Mouse (Mus musculus) cerebellum, adult 18-20 months (tissue): ENCODE results near the gene Snrnp35.
A peak's percentile ranks its signal among the peaks of the same experiment; 100 is the strongest.

Experiments
- DNase-seq, 2 experiments: peaks; one replicate each; pipeline ENCODE4 v3.0.0; 2021

Gene Snrnp35

DNA sequence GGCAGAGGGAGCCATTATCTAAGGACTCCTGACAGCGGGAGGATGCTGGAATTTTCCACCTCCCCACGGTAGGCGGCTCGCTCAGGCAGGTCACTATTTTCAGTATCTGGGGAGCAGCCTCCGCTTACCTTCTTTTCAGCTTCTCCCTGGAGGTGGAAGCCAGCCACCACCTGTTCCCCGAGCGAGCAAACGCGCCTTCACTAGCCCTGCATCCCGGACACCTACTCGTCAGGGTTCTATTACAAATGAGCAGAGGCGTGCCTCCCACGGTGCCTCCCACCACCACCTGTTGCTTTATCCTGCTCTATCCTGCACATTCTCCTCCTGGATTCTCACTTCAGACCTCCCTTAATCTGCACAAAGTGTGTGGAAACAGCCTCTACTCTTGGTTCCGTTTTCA lies 20.8 kb downstream of the Snrnp35 start:
- no peak for DNase-seq

DNA sequence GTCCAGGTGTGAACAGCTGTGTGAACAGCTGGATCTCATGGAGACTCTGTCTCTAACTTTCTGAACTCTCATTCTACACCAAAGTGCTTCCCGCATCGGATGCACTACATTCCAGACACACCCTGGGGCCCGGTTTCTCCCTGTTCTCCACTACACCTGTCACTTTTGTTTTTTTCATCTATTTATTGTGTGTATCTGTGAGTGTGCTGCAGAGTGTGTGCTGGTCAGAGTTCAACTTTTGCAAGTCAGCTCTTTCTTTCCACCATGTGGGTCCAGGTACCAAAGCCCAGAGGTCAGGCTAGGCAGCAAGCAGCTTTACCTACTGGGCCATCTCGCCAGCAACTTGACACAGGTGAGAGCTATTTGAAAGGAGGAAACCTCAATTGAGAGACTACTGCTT lies 22.3 kb downstream of the Snrnp35 start:
- DNase-seq, result no peak

DNA sequence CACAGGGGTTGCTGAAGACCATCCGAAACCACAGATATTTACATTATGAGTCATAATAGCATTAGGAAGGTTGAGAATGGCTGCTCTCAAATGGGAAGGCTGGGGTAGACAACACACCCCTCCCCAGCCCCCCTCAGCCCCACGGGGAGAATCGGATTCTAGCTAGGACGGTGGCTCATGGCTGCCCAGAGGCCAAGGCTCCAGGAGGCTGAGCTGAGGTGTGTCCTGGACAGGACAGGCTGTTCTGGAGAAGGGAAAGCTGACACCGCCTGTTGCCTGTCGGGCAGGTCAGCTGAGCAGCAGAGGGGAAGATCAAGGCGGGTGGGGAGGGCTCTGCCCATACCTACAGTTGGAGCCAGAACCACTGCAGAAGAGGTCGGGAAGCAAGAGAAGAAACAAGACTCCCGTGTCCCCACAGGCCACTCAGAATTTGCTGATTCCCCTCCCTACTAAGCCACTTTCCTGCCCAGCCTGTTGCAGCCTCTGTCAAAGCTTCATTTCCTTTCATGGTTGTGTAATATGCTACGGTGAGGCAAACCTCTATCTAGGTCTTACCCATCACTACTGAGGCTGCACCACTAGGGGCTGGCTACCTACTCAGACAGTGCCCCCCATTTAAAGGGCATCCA lies 23.9 kb downstream of the Snrnp35 start:
- DNase-seq, result no peak

DNA sequence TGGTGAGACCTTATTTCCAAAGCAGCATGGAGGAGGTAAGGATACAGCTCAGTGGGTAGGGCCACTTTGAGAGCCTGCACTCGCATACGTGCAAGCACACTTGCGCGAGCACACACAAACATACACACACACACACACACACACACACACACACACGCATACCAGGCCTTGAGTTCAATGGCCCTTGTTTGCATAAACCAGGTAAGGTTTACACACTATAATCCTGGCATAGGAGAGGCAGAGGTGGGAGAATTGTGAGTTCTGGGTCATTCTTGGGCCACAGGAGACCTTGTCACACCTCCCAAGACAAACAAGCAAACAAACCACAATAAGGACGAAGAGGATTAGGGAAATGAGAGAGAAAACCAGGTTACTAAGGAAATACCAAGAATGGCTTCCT lies 26.3 kb downstream of the Snrnp35 start:
- DNase-seq, result no peak

DNA sequence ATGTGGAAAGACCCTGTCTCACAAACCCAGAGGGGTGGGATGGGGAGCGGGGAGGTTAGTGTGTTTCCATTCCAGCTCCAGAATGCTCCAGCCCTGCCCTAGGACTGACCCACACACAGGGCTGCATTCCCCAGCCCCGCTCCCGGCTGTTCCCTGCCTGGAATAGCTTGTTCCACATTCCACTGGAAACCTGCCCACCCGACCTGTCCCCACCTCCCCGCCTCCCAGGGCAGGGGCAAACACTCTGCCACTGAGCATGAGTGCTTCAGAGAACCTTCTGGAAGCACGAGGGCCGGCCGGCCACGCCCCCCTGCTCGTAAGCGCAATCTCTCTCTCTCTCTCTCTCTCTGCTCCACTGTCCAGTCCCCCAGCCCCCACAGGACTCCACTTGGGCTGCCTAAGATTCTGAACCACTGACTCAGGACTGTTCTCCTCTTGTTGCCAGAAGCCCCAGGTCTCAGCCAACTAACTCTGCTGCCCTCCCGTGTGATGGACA lies 26.9 kb downstream of the Snrnp35 start:
- no peak for DNase-seq

DNA sequence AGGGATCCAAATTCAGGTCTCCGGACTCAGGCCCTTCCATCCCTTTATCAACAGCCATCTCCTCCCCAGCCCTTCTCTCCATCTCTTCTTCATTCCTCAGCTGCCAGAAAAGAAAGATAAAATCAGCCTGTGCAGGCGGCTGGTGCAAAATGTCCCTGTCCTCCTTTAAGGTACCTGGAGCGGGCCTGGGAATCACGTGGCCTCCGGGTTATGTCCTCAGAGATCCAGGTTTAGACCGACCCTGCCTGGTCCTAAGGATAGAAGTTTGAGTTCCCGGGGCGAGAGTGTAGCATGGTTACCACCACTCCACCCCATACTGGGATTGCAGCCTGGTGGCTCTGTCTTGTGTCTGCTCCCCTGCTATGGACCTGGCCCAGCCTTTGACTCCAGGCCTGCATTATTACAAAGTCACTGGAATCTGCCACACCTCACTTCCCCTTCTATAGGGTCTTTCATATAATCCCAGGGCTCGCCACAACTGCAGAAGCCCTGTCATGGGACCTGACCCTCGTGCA lies 27.7 kb downstream of the Snrnp35 start:
- DNase-seq, result no peak

DNA sequence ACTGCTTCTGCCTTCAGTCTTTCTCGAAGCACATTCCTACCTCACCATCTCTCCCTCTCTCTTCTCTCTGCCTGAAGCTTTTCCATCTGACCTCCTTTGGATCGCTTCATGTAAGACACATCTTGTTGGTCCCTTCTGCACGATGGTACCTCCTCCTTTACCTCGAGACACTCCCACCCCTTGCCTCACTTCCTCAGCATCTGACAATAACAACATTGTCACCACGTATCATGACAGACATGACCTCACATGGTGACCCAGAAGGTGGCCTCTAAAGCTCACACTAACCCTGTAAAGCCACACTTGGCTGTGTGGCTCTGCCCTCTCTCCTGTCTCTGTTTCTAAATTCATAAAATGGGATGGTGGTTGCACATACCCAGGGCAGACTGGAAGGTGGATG lies 32.9 kb downstream of the Snrnp35 start:
- no peak for DNase-seq

DNA sequence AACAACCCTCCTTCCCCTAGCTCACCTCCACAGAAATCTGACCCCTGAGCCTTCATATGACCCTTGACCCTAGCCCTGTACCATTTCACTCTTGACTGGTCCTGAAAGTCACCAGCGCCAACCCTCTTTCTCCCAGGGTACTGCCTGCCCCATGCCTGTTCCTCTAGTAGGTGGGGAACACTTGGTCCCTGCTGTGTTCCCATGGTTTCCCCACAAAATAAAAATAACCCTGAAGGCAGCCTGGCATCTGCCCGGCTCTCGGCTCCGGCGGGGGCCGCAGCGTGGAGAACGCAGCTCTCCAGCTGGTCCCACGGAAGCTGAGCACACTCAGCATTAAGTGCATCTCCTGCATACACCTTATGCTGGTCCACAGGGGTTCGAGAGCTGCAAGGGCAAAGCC lies 35.7 kb downstream of the Snrnp35 start:
- DNase-seq, result no peak

DNA sequence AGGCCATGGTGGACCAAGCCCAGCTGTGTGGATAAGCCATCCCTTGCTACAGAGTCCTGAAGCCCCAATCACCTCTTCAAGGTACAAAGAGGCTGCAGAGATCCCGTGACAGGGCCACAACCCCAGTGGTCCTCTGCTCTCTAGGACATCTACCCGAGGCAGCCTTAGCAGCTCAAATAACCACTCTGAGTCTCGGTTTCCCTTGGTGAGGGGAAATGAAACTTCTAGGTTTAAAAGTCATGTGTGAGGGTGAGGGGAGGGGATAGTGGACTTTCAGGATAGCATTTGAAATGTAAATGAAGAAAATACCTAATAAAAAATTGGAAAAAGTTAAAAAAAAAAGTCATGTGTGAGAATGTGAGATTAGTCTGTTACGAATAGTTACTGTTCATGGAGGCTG lies 38.7 kb downstream of the Snrnp35 start:
- no peak for DNase-seq

DNA sequence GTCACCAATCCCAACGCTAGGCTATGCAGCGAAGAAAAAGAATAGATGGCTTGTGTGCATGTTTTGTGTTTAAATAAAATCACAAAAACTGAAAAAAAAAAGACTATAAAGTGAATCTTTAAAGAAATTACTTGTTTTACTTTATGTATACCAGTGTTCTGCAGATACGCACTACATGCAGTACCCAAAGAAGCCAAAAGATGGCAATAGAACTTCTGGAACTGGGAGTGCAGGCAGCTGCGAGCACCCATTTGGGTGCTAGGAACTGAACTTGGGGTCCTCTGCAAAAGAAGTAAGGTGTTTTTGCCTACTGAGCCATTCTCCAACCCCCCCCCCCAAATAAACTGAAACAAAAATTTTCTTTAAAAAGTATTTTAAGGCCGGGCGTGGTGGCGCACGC lies 40.1 kb downstream of the Snrnp35 start:
- DNase-seq, result no peak

DNA sequence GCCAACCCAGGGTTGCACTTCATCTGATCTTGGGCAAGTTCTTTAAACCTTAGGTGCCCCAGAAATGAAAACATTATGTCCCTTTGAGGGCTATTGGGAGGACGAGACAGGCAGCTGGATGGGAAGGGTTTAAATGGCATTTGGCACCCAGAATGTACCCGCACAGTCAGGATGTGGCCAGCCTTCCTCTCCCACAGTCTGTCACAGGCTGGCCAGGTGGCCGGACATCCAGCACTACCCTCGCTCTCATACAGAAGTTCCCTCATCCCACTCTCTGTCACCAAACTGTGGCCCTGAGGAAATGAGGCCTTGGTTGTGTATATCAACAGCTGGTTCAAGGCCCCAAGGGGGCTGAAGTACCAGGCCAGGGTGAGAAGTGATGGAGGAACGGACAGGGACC lies 42.0 kb downstream of the Snrnp35 start:
- DNase-seq, result no peak

DNA sequence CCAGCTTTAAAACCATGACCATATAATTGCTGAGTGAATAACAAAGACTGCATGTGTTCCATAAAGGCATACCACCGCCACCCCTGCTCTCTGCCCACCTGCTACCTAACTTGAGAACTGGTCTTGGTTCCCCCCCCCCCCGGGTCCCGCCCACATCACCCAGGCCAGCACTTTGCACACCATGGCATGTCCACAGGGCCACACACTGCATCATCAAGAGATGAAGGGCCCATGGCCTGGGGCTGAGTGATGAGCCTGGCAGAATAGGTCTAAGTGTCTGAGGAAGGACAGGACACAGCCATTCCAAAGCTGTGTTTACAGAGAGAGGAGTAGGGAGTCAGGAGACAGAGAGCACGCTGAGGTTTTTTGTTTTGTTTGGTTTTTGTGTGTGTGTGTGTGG lies 45.4 kb downstream of the Snrnp35 start:
- no peak for DNase-seq

DNA sequence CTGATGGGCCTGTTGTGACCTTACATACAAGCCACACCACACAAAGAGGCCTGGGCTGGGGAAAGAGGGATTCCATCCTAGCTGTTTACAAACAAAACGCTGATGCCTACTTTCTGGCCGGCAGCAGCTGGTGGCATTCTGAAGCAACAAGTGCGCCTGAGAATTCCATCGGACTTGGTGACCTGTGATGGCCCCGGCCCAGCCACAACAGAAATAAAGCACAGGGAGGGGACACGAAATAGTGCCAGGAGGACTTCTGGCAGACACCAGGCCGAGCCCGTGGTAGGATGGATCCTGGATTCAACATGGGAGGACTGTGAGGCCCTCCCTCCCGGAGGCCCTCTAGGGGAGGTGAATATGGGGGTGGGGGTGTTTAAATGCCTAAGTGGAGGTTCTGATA lies 45.9 kb downstream of the Snrnp35 start:
- no peak for DNase-seq

DNA sequence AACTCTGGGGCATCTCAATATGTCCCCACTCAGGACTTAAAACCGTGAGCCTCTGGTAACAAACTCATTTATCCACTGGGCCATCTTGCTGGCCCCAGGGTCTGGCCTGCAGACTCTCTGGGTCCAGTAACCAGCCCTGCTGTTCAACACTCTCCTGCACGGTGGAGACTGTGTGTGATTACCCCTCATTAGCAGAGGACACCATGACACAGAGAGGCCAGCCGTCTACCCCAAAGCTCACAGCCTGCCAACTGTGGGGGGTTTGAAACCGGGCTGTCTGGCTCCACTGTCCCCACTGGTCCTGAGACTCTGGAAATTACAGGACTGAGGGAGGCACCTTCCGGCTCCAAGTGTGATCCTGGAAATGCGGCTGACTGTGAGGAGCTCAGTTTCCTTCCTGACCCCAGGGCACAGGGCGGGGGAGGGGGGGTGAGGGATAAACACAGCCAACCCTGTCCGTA lies 46.3 kb downstream of the Snrnp35 start:
- no peak for DNase-seq

DNA sequence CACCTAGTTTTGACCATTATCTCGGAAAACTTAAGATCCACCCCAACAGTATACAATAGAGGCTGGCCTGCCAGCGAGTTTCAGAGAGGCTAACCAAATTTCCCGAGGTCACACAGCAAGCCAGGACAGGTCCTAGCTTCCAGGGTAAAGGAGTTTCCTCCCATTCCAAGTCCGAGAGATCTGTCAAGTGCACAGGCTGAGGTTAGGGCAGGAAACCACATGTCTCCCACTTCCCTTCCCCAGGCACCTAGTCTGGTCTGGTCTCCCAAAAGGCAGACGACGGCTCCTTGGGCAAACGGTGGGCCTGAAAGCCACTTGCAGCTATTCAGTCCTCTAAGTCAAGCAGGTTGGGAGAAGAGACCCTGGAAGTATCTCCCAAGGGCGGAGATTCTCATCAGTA lies 46.8 kb downstream of the Snrnp35 start:
- no peak for DNase-seq

DNA sequence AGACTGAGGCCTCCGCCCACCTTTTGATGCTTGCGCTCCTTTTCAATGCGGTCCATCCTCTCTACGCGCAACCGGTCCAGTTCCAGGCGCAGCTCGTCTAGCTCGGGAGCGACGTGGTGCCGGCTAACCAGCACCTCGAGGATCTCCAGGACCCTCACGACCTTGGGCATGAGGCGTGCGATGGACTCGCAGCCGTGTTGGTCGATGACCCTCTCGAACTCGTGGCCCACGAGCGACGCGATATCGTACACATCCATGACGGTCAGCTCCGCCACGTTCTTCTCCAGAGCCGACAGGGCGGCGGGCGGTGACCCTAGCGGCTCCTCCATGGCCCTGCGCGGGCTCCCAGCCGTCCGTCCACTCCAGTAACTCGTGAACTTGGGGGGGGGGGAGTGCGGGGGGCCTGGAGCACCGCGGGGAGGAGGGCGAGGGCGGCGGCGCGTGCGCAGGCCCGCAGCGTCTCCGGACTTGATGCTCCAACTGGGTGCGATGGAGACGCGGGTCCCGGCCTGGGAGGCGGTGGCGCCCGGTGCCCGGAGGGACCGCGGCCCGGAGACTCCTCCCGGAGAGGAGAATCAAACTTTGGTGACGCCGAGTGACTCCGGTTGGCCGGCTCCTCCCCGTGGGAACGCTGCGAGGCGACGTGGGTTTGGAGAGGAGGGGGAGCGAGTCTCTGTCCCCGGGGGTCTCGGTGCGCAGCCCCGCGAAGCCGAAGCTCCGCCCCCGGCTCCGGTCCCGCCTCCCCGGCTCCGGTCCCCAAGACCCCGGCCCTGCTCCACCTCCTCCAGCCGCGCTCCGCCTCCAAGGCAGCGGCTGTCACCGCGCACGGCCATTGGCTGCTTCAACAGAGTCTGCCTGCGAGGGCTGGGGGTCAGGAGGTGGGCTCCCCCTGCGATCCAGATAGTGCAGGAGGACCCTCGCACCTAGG lies 48.0 kb downstream of the Snrnp35 start, which contains the start of gene Rilpl1:
Gene Rilpl1, minus strand, starts transcription at position 737 of the 928 bp plus-strand sequence.
- peak; percentile 77 to 78 for DNase-seq

DNA sequence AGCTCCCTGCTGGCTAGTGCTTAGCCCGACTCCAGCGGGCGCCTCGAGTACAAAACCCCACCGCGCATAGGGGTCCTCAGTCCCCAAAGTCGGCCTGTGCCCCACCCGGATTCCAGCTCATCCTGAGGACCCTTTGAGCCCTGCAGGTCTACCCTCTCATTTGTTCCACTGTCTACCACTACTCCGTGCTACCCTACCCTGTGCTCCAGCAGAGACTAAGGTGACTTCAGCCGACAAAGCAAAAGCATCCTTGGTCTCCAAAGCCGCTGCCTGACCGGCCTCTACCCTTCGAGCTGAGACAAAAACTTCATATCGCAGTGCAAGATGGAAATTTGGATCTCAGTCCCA lies 48.6 kb downstream of the Snrnp35 start:
- DNase-seq, result no peak

DNA sequence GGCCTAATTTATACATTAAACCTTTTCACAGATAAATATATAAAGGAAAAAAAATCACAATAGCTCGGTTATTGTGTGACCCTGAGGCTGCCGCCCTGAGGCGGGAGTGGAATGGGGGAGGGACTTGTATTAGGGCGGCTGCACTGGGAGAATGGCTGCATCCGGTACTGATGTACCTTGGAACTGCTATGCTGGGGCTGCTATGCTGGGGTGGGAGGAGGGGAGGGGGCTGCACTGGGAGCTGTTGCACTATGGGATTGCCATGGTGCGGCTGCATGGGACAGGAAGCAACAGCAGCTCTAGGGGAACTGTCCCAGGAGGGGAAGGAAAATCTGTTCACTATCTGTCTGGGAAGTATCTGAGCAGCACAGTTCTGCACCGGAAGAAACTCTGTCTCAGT lies 49.5 kb downstream of the Snrnp35 start:
- DNase-seq, result no peak

DNA sequence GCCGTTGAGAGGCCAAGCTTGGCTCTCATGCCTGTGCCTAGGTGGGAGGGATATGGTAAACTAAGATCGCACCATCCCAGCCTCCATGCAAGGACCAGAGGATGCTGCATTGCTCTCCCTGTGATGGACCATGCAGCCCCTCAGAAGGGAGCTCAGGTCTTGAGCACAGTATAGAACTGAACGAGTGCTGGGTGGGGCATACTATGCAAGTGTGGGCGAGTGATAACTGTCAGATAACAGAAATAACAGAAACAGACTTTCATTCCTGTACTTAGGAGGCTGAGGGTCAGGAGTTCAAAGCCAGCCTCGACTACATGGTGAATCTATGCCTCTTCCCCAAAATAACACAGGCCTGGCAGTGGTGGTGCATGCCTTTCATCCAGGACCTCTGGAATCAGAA lies 52.1 kb downstream of the Snrnp35 start:
- no peak for DNase-seq

DNA sequence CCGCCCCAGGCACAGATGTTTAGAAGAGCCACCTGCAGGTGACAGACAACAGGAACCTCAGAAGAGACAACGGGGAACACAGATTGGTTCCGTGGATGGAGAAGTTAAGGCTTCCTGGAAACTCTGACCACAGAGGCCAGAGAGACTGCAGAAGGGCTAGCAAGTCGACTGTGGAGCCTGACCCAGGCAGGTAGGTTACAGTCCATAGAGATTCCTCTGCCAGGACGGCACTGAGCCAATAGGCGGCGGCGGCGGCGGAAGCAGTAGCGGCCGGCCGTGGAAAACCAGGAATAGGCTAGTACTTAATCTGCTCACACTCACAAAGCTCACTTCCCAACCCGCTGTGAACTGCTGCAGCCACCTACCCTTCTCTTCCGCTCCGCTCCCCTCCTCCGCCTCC lies 53.8 kb downstream of the Snrnp35 start:
- peak; percentile 40 to 43 for DNase-seq

DNA sequence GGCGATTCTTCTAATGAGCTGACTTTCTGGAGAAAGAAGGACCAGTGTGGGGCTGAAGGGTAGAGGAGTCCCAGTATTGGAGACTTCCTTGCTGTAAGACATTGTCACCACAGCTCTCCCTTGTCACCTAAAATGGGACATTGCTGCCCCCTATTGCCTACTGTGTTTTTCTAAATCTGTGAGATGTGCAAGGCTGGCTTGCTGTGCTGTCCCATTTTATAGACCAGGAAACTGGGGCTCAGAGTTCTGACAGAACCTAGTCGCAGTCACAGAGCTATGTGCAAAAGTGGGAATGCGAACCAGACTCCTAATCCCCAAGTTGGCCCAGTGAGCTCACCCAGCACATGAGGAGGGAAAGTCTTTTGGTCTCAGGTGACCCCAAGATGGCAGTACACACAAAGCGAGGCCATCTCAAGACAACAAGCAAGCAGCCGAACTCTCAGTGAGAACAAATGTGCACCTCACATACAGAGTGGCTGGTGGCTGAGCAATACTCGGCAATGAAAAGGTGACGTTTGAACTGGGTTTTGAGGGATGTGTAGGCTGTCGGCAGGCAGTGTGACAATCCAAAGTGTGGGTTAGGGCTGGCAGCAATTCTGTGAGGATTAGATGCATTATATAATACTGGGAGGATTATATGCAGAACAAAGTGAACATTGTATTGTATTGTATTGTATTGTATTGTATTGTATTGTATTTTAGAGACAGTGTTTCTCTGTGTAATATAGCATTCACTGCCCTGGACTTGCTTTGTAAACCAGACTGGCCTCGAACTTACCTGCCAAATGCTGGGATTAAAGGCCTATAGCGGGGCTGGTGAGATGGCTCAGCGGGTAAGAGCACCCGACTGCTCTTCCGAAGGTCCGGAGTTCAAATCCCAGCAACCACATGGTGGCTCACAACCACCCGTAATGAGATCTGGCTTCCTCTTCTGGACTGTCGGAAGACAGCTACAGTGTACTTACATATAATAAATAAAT lies 56.2 kb downstream of the Snrnp35 start:
- peak; percentile 58 to 64 for DNase-seq

DNA sequence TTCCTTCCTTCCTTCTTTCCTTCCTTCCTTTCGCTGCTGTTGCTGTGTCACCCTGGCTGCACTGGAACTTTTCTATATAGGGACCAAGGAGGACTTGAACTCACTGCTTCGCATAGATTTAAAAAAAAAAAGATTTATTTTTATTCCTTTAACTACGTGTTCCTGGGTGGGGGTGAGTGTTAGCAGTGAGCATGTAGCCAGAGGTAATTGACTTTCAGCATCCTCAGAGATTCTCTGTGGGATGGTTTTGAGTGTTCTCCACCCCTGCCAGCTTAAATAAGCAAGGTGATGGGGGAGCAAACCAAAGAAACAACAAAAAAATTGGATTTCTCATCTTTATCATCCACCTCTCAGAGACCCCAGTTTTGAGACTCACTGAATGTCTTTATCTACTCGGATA lies 57.0 kb downstream of the Snrnp35 start:
- no peak for DNase-seq

DNA sequence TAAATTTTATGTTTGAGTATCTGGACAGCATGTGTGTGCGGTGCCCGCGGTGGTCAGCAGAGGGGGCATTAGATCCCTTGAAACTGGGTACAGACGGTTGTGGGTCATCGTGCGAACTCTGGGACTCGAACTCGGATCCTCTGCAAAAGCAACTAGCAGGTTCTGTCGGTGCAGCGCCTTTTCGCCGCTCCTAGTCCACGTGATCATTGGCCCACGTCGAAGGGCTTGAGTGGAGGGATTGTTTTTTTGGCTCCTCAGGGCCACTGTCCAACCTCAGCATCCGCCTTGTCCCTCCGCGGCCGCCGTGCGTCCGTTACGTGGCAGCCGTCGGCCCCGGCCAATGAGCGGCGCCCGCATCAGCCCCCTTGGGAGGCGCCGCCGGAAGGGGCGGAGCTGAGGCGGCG lies 57.5 kb downstream of the Snrnp35 start, which contains the start of gene Tmed2:
Gene Tmed2, plus strand, starts transcription at position 313 of the 404 bp plus-strand sequence.
- DNase-seq, result peak; percentile 94 to 98
